Mouse (Mus musculus) activated CD4-positive, CD25-positive, alpha-beta regulatory T cell, adult 4 months (primary cell): ENCODE measurements around the gene Ltbp4. TPM values are rescaled to one million over a fixed set of nuclear protein-coding genes. Genes with fewer than 3 reads are reported as not detected.

ENCODE experiments used
- ATAC-seq: one replicate; pipeline ENCODE4 v1.8.0; 2017
- polyA plus RNA-seq, 2 experiments: library from polyadenylated mRNA; unstranded; fragments of 100-300 nt; shearing (Covaris generic); gene quantifications; one replicate each; pipeline ENCODE4 v1.2.1; 2017

Gene Ltbp4
- polyA plus RNA-seq, 2 experiments from 2014 or later: 0.94 to 1.3 TPM

DNA sequence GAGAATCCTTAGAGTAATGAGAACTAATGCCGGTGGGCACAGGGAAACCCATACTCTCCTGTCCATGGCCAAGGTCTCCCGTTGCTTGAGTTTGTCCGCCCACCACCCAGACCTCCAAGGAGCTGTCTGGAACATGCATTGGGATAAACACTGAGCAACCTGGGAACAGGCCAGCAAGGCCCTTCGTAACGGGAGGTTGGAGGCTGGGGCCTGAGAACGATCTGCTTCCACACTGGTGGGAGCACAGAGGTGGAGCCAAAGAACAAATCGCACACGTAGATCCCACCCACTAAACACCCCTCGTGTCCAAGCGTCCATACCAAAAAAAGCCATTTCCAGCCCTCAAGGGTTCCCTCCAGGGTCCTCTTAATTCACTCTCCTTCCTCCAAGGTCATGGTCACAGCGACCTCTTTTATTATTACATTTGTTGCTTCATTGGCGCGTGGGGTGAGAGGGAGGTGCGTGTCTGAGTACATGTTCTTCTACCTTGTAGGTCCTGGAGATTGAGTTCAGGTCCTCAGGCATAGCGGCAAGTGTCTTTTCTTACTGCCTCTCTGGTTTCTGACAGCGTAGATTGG, 39.4 kb downstream of the Ltbp4 start:
- ATAC-seq: no peak

DNA sequence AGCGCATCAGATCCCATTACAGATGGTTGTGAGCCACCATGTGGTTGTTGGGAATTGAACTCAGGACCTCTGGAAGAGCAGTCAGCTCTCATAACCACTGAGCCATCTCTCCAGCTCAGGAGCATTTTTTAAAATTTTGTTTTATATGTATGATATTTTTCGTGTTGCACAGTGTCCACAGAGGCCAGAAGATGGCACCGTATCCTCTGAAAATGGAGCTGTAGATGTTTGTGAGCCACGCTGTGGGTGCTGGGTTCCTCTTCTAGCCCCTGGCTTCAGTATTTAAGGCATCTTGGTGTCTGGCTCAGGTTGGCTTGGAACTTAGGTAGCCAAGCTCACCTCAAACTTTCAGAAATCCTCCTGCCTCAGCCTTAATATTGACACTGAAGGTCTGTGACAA, 41.0 kb downstream of the Ltbp4 start:
- no peak for ATAC-seq

GRCm38 (mm10) chr7:27295956-27296355, 41.5 kb downstream of the Ltbp4 start:
- no peak for ATAC-seq

DNA sequence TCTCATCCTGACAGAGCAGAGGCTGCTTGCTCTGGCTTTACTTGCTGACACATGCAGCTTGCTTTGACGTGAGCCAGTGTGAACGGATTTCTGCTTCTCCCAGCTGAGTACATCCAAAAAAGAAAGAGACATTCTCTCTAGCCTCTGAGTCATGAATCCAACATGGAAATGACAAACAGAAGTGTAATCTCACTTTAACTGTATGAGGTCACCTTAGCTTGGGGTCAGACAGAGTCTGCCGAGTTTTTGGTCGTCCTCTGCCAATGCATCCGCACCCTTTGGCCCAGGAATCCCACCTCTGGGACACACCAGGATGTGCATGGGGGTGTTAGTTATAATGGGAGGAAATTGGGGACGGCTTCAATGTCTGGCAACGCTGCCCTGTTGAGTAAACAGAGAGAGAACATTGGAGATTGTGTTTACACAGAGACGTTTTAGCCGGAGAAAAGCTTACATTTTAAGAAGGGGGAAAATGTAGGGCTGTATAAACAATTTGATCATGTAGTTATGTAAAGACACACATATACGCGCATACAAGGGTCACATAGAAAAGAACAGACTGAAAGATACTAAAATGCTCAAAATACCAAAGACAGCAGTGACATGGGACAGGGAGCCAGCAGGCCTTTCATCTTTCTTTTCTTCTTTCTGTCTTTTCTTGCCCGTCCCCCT, 45.6 kb downstream of the Ltbp4 start:
- ATAC-seq: no peak

GRCm38 (mm10) chr7:27290555-27290954, 46.9 kb downstream of the Ltbp4 start:
- ATAC-seq: no peak

DNA sequence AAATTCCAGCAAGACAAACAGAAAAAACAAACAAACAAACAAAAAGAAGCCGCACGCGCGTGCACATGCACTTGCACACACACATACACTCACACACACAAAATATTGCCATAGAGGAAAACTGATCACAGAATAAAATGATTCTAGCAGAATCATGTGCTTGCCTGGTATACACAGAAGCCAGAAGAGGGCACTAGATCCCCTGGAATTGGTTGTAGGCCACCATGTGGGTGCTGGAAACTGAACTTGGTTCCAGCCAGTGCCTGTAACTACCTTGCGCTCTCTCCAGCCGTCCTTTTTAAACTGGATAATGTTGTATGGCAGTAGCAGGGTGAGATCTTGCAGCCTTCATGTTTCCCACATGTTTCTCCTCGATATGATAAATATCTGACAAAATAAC, 48.8 kb downstream of the Ltbp4 start:
- no peak for ATAC-seq

- ATAC-seq: peak; percentile 59
Measured at GRCm38 (mm10) chr7:27285698-27286066, 51.8 kb downstream of the Ltbp4 start.

DNA sequence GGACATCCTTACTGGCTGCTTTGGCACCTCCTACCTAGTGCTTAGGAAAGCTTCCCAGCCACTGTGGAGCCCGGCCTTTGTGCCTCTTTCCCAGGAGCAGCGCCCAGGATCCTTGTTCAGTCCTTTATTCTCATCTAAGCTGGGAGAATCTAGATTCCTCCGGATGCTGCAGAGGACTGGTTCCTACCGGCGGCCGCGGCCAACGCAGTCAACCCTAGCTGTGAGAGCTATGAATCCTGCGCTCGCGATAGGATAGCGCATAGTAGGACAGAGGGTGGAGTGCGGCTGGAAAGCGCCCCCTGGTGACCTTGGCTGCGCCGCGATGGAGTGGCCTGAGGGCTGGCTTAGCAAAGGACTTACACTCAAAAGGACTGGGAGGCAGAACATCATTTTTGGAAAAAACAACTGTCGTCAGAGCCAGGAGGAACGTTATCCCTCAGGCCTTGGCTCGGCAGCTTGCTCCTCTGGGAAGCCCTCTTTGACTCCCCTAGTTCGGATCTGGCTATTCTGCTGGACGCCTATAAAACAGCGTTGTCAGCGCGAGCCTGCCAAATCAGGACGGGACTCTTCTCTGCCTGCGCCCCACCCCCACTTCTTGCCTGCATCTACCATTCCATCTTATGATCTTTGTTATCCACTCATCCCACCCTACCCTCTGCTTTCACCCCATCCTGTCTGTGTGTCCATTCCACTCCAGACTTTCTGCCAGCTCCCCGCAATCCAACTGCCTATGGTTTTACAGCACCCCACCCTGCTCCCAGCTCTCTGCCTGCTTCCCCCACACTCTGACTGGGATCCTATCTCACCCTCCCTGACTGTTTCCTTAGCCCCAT, 52.4 kb downstream of the Ltbp4 start:
- ATAC-seq: no peak

DNA sequence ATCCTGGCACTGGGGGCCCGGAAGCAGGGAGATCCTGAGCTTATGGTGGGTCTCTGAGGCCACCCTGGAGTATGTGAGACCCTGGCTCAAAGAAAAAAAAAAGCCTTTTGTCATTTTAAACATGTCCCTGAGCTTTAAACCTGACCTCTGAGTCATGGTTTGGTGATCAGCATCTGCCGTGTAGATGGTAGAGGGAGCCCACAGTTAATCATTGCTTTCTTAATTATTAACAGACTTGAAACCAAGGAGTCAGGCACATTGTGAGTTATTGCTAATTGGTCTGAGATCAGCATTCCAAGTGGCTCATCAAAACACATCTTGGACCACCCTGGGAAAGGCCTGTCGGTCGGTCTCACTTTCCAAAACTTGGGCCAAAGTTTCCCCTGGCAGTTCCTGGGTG, 55.3 kb downstream of the Ltbp4 start:
- ATAC-seq: no peak

- ATAC-seq: no peak
Measured at GRCm38 (mm10) chr7:27281717-27282116, 55.8 kb downstream of the Ltbp4 start.

GRCm38 (mm10) chr7:27277191-27277590, 60.3 kb downstream of the Ltbp4 start:
- ATAC-seq: no peak

DNA sequence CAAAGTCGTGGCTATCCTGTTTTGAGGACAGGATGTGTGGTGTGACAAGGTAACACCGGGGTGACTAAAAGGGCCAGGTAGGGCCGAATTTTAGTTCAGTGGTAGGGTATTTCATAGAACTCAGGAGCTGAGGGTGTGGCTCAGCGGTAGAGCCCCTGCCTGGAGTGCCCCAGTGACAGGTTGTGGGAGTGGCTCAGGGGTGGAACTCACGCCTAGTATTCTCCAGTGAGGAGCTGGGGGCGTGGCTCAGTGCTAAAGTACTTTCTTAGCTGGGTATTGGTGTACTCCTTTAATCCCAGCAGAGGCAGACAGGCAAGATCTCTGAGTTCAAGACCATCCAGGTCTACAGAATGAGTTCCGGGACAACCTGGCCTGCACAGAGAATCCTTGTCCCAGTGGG, 61.5 kb downstream of the Ltbp4 start:
- ATAC-seq: no peak

- no peak for ATAC-seq
Measured at GRCm38 (mm10) chr7:27274916-27275315, 62.6 kb downstream of the Ltbp4 start.

DNA sequence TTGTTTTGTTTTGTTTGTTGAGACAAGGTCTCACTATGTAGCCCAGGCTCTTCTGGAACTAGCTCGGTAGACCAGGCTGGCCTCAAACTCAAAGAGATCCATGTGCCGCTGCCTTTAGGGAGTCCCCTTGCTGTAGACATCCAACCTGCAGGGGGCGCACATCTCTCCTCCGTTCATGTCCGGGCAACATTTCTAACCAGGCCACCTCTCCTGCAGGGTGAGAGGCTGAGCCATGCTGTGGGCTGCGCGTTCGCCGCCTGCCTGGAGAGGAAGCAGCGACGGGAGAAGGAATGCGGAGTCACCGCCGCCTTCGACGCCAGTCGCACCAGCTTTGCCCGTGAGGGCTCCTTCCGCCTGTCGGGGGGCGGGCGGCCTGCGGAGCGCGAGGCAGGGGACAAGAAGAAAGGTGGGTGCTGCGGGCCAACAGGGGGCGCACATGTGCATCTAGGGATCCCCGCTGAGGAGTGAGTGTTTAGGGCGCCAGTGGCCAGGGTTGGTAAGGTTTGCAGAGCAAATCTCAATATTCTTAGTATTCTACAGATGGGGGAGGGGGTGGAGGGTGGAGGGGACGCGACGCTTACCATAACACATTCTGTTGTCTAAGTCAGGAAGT, 63.6 kb downstream of the Ltbp4 start:
- no peak for ATAC-seq

DNA sequence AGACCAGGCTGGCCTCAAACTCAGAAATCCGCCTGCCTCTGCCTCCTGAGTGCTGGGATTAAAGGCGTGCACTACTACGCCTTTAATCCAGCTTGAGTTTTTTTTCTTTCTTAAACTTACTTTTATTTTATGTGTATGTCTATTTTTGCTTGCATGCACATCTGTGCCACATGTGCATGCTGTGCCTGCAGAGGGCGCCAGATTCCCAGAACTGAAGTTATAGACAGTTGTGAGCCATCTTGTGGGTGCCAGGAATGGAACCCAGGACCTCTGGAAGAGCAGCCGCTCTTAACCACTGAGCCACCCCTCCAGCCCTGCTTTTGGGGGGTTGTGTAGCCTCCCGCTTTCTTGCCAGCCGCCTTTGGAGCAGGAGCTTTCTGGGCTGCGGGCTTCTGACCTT, 66.1 kb downstream of the Ltbp4 start:
- ATAC-seq: no peak

GRCm38 (mm10) chr7:27266515-27267128, 70.9 kb downstream of the Ltbp4 start:
- ATAC-seq: no peak

DNA sequence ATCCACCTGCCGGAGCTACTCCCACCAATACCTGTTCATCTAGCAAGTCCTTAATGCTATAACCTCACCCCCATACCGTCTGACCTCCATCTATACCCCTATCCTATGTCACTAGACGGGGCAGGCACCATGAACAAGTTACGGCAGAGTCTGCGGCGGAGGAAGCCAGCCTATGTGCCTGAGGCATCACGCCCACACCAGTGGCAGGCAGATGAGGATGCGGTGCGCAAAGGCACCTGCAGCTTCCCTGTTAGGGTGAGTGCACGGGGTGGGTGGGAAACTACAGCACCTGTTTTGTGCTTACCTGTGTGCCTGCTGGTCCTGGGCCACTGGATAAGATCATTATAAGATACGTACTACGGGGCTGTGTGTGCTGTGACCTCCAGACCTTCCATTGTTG, 72.7 kb downstream of the Ltbp4 start:
- ATAC-seq: no peak

GRCm38 (mm10) chr7:27261888-27262287, 75.6 kb downstream of the Ltbp4 start:
- no peak for ATAC-seq

DNA sequence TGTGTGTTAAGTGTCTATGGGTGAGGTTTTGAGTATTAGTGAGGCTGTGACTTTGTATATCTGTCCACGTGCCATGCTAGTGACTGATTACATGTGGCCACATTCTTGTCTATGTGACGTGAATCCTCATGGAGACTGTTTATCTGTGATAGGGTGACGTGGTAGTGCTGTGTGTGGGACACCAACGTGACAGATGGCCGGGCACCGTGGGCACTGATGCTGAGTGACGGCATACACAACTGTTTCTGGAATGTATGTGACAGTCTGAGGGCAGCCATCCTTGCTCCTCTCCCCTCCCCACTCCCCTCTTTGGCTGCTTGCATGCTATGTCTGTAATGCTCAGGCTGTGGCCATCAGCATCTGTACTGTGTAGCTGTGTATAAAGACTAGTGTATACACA, 76.6 kb downstream of the Ltbp4 start:
- no peak for ATAC-seq

GRCm38 (mm10) chr7:27259771-27260170, 77.7 kb downstream of the Ltbp4 start:
- no peak for ATAC-seq

GRCm38 (mm10) chr7:27259271-27259721, 78.2 kb downstream of the Ltbp4 start:
- no peak for ATAC-seq

GRCm38 (mm10) chr7:27258205-27258899, 79.1 kb downstream of the Ltbp4 start, which contains the start of gene Numbl:
Numbl (plus strand) TSS chr7:27258433.
- peak; percentile 77 for ATAC-seq
